Mouse (Mus musculus) thymus, postnatal 25 days (tissue): ENCODE measurements around the gene Plekhg3.

Experiments used
- DNase-seq: peaks from one replicate; pipeline ENCODE4 v3.0.0; 2022

Plekhg3 gene

GRCm38 (mm10) chr12:76528766-76529165, 1.9 kb upstream of the Plekhg3 start:
- no peak for DNase-seq

GRCm38 (mm10) chr12:76531986-76532925, 1.6 kb downstream of the Plekhg3 start:
- no peak for DNase-seq

GRCm38 (mm10) chr12:76532926-76533376, 2.3 kb downstream of the Plekhg3 start:
- no peak for DNase-seq

GRCm38 (mm10) chr12:76533377-76534222, 2.9 kb downstream of the Plekhg3 start:
- peak; percentile 60 for DNase-seq

- DNase-seq, result no peak
Measured at GRCm38 (mm10) chr12:76534233-76534632, 3.5 kb downstream of the Plekhg3 start.

- DNase-seq, result no peak
Measured at GRCm38 (mm10) chr12:76534641-76535283, 4.1 kb downstream of the Plekhg3 start.

- DNase-seq, result no peak
Measured at GRCm38 (mm10) chr12:76535471-76535900, 4.8 kb downstream of the Plekhg3 start.

GRCm38 (mm10) chr12:76536591-76537153, 6.0 kb downstream of the Plekhg3 start:
- no peak for DNase-seq

GRCm38 (mm10) chr12:76537434-76537833, 6.7 kb downstream of the Plekhg3 start:
- DNase-seq, result peak; percentile 49

- no peak for DNase-seq
Measured at GRCm38 (mm10) chr12:76540169-76540568, 9.5 kb downstream of the Plekhg3 start.

- no peak for DNase-seq
Measured at GRCm38 (mm10) chr12:76540701-76541221, 10.1 kb downstream of the Plekhg3 start.

GRCm38 (mm10) chr12:76541475-76541874, 10.8 kb downstream of the Plekhg3 start:
- DNase-seq, result no peak

- no peak for DNase-seq
Measured at GRCm38 (mm10) chr12:76541879-76542278, 11.2 kb downstream of the Plekhg3 start.

GRCm38 (mm10) chr12:76545786-76546370, 15.2 kb downstream of the Plekhg3 start:
- no peak for DNase-seq

- DNase-seq, result no peak
Measured at GRCm38 (mm10) chr12:76546383-76547276, 15.9 kb downstream of the Plekhg3 start.

- DNase-seq, result peak; percentile 50
Measured at GRCm38 (mm10) chr12:76547409-76548081, 16.9 kb downstream of the Plekhg3 start.

- no peak for DNase-seq
Measured at GRCm38 (mm10) chr12:76548082-76548423, 17.4 kb downstream of the Plekhg3 start.

- DNase-seq, result no peak
Measured at GRCm38 (mm10) chr12:76549203-76549602, 18.5 kb downstream of the Plekhg3 start.

GRCm38 (mm10) chr12:76552321-76552720, 21.6 kb downstream of the Plekhg3 start:
- DNase-seq, result no peak

GRCm38 (mm10) chr12:76552958-76553357, 22.3 kb downstream of the Plekhg3 start:
- DNase-seq, result no peak
